Mouse (Mus musculus): Measurements from ENCODE around the gene Cd209f.
"Not testable (repeated sequence)": the region's sequence is repeated elsewhere in the genome, so short reads cannot be mapped to it uniquely, and the experiment has no call there.

GRCm38 (mm10) chr8:4088514-4088913 is 17.1 kb downstream of the Cd209f start:
- not testable (repeated sequence) for TF ChIP-seq GATA1, TAL1 (IDR thresholded peaks at IDR 0.05; ENCODE audit: low read length)
